Mouse (Mus musculus) limb, embryonic 15.5 days (tissue): ENCODE measurements around the gene Il10ra. TPM values are rescaled to one million over a fixed set of nuclear protein-coding genes. Genes with fewer than 3 reads are reported as not detected.

Source experiments
- ATAC-seq: fragments of 200-750 bp; cut with Nextera tagmentation; 2 replicates; pipeline ENCODE4 v1.8.0; 2017; ENCODE audit warnings: low read depth, moderate TSS enrichment; ENCODE audit not compliant: insufficient number of reproducible peaks, low FRiP score, low TSS enrichment
- H3K27ac ChIP-seq: fragments of 300-500 bp; sonication (generic); 2 replicates; pipeline ENCODE4 v1.5.1; 2015; ENCODE audit warnings: moderate library complexity, mild to moderate bottlenecking, inconsistent platforms
- H3K27me3 ChIP-seq: fragments of 300-500 bp; sonication (generic); 2 replicates; pipeline ENCODE4 v1.6.1; 2015; ENCODE audit warnings: inconsistent platforms
- H3K36me3 ChIP-seq: fragments of 300-500 bp; sonication (generic); 2 replicates; pipeline ENCODE4 v1.6.1; 2015; ENCODE audit warnings: inconsistent platforms
- H3K4me1 ChIP-seq: fragments of 300-500 bp; sonication (generic); 2 replicates; pipeline ENCODE4 v1.6.1; 2015; ENCODE audit warnings: inconsistent platforms
- H3K4me2 ChIP-seq: fragments of 300-500 bp; sonication (generic); 2 replicates; pipeline ENCODE4 v1.6.1; 2015; ENCODE audit warnings: mild to moderate bottlenecking, inconsistent platforms
- H3K4me3 ChIP-seq: fragments of 300-500 bp; sonication (generic); 2 replicates; pipeline ENCODE4 v1.5.1; 2015; ENCODE audit warnings: mild to moderate bottlenecking, inconsistent platforms
- H3K9ac ChIP-seq: fragments of 300-500 bp; sonication (generic); 2 replicates; pipeline ENCODE4 v1.6.1; 2015; ENCODE audit warnings: inconsistent platforms
- H3K9me3 ChIP-seq: fragments of 300-500 bp; sonication (generic); 2 replicates; pipeline ENCODE4 v1.6.1; 2016; ENCODE audit warnings: inconsistent platforms
- WGBS: fragments of 180-500 bp; shearing (Covaris S2); methylation state at CpG from one replicate; pipeline ENCODE4 v1.1.7; 2015; 5-methylcytosine and 5-hydroxymethylcytosine counted together
- microRNA-seq: library from miRNA; unstranded; fragments of <30 nt; microRNA quantifications from one replicate; pipeline ENCODE4, GENCODE M21; 2016
- polyA plus RNA-seq: library from polyadenylated mRNA; unstranded; fragments of >200 nt; fragmentation: Nextera tagmentation; extraction: Ambion mirVana; gene quantifications from 2 replicates; pipeline ENCODE4 v1.2.1, GENCODE M21; 2015

Gene Il10ra
- polyA plus RNA-seq, 1 experiment from 2014 or later = 1.4 TPM

DNA sequence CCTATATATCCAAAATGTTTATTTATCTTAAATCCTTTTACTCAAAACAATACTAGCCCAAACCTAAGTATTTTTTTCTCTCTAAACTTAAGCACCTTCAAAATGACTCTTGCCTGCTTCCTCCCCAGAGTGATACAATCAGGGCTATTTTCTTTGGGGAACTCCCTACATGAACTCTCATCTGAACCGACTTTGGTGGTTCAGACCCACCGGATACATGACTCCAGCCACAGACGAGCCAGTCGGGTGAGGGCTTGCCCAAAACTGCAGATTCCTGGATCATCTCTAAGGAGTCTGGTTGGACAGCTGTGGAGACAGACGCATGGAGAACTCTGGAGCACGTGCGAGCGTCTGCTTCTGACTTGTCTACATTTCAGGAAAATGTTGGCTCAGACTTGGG is 39.6 kb downstream of the Il10ra start:
- Histone ChIP-seq H3K27me3 (no peaks in the 10 kb centered on the region), H3K4me2 (no peak overlapping the region), H3K9me3 (no peaks in the 10 kb centered on the region), H3K4me3 (no peak overlapping the region), H3K27ac (no peak overlapping the region), H3K4me1 (no peaks in the 10 kb centered on the region), H3K9ac (no peak overlapping the region), H3K36me3 (no peaks in the 10 kb centered on the region)
- WGBS = 57% methylated on average over 8 of the region's 8 CpGs
- ATAC-seq = no peak

DNA sequence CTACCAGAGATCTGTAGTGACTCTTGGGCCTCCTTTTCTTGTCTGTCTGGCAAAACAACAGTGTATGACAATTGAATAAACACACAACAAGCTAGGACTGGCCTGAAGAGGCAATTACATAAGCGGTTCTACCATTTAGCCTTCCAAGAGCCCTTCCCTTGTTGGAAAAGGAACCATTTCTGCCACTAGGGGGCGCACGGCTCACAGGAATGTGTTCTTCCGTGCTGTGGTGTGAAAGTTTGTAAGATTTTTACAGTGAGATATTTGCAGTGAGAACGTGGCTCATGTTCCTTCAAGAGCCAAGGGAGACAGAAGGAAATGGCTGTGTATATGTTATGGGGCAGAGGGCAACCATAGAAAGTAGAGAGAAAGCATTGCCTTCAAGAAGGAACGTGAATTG is 47.4 kb downstream of the Il10ra start:
- H3K4me3 ChIP-seq = no peak overlapping the region
- no peaks in the 10 kb centered on the region for H3K27me3 ChIP-seq
- H3K4me1 ChIP-seq = no peaks in the 10 kb centered on the region
- ATAC-seq = no peak
- H3K9me3 ChIP-seq = no peaks in the 10 kb centered on the region
- WGBS = 12% methylated on average over 6 of the region's 6 CpGs
- no peak overlapping the region for H3K4me2 ChIP-seq
- no peak overlapping the region for H3K27ac ChIP-seq
- H3K36me3 ChIP-seq = no peaks in the 10 kb centered on the region
- H3K9ac ChIP-seq = no peak overlapping the region

DNA sequence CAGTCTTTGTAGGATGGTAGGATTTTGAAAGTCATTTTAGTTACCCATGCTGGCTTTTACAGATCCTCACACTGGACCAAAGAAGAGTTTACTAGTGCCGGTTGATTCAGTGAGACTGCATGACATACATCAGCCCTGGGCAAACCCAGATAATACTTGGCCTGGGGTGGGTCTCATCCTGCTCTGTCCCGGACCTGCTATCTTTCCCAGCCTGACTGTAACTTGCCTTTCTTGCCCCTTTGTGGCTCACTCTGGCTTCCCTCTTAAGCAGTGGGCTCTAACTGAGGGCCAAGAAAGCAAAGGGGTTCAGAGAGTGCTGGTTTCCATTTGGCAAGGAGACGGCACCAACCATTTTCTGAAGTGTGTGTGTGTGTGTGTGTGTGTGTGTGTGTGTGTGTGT is 49.3 kb downstream of the Il10ra start:
- no peaks in the 10 kb centered on the region for H3K4me1 ChIP-seq
- WGBS = 88% methylated on average over 3 of the region's 3 CpGs

DNA sequence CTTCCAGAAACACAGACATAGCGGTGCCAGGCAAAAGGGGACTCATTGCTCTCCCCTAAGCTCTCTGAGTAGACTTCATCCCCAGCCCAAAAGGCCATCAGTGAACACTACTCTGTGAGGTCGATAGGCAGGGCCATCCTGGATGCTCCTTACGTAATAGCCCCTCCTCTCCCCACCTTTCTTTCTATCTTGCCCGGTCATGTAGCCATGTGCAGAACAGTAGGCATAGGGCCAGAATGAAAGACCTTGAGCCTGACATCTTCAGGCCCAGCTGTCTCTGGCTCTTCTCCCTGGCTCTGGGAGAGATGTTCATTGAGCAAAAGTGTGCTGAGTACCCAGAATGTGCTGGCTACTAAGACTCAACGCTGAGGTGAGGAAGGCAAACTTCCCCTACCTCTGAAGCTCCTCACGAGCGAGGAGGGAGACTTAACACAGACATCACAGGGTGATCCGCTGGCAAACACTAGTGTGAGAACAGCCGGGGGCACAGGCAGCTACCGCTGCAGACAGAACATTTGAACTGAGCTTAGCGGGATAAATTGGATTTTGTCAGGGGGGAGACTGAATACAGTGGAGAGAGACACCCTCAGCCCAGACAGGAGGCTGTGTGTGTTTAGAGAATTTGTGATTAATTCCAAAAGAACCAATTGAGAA is 53.3 kb downstream of the Il10ra start:
- Histone ChIP-seq H3K36me3 (no peaks in the 10 kb centered on the region), H3K9ac (no peak overlapping the region), H3K27me3 (no peaks in the 10 kb centered on the region), H3K4me1 (no peaks in the 10 kb centered on the region), H3K27ac (no peak overlapping the region), H3K9me3 (no peaks in the 10 kb centered on the region), H3K4me3 (no peak overlapping the region), H3K4me2 (no peak overlapping the region)
- WGBS = 69% methylated on average over 11 of the region's 11 CpGs
- ATAC-seq = no peak

More for the DNA sequence above, 49.3 kb downstream of the Il10ra start:
- no peak for ATAC-seq
- Histone ChIP-seq H3K9ac (no peak overlapping the region), H3K9me3 (no peaks in the 10 kb centered on the region), H3K4me3 (no peak overlapping the region), H3K36me3 (no peaks in the 10 kb centered on the region), H3K27me3 (no peaks in the 10 kb centered on the region), H3K27ac (no peak overlapping the region), H3K4me2 (no peak overlapping the region)

DNA sequence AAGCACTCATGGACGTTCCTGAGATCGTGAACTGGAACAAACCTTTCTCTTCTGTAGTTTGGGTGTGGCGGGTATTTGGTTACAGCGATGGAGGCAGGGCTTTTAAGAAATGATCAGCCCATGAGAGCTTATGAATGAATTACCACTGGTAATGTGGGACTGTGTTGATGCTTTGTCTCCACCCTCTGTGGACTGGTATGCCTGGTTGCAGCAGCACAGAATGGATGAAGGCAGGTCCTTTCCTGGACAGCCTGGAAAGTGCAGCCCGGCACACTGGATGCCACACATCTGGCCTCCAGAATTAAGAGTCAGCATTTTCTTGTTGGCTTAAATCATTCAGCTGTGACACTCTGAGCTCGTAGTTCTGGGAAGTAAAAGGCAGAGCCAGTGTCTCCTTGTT is 56.9 kb downstream of the Il10ra start:
- H3K4me2 ChIP-seq = no peak overlapping the region
- H3K9ac ChIP-seq = no peak overlapping the region
- H3K9me3 ChIP-seq = no peaks in the 10 kb centered on the region
- no peak overlapping the region for H3K27ac ChIP-seq
- WGBS = 54% methylated on average over 6 of the region's 6 CpGs
- ATAC-seq = no peak
- H3K4me1 ChIP-seq = no peaks in the 10 kb centered on the region
- no peak overlapping the region for H3K4me3 ChIP-seq
- H3K36me3 ChIP-seq = no peaks in the 10 kb centered on the region
- H3K27me3 ChIP-seq = no peaks in the 10 kb centered on the region

DNA sequence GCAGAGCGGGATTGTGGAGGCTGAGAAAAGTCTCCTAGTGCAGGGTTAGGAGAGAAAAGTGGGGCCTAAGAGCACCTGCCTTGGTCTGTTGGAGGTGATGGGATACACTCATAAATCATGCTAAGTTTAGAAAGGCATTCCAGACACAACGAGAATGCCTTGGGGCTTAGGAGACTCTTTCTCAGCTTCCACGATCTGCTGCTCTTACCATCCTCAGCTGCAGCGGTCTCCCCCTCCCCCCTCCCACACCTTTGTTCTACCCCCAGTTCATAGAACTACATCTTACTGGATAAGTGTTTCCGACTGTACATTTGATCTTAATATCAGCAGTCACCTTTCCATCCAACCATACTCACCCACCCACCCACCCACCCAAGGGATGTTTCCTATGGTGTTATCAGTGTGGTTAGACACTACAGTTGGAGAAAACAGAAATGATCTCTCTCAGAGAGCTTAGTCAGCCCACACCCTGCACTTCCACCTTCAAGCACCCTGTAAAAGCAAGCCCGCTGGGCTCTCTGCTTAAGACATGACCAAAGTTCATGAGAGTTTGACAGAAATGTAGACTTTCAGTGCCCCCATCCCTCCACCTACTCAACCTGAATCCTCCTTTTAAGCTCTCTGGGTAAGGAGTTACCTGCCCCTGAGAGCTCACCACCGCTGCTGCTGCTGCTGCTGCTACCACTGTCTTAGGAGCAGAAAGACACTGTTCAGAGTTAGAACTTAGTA is 61.8 kb downstream of the Il10ra start:
- Histone ChIP-seq H3K27me3 (no peaks in the 10 kb centered on the region), H3K4me1 (0 out of 2 replicates have a peak, but pooled peaks cover 3% of the 10 kb centered on the region), H3K9me3 (no peaks in the 10 kb centered on the region), H3K27ac (no peak overlapping the region), H3K4me3 (no peak overlapping the region), H3K36me3 (no peaks in the 10 kb centered on the region), H3K4me2 (no peak overlapping the region), H3K9ac (no peak overlapping the region)
- WGBS = 54% methylated on average over 7 of the region's 7 CpGs
- no peak for ATAC-seq

DNA sequence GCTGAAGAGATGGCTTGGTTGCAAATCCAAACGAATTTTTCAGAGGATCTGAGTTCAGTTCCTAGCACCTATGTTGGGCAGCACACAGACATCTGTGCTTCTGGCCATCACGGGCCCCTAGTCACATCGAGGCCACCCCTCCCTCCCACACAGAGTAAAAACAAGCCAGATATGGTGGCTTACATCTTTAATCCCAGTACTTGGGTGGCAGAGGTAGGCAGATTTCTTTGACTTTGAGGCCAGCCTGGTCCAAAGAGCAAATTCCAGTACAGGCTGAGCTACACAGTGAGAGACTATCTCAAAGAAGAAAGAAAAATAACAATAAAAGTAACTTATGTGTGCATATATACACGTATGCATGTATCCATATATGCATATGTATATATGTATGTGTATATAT is 62.8 kb downstream of the Il10ra start:
- Histone ChIP-seq H3K4me1 (0 out of 2 replicates have a peak, but pooled peaks cover 3% of the 10 kb centered on the region), H3K27me3 (no peaks in the 10 kb centered on the region), H3K9me3 (no peaks in the 10 kb centered on the region), H3K4me2 (no peak overlapping the region), H3K9ac (no peak overlapping the region), H3K27ac (no peak overlapping the region), H3K36me3 (no peaks in the 10 kb centered on the region), H3K4me3 (no peak overlapping the region)
- ATAC-seq = no peak
- WGBS = 71% methylated on average over 4 of the region's 4 CpGs

DNA sequence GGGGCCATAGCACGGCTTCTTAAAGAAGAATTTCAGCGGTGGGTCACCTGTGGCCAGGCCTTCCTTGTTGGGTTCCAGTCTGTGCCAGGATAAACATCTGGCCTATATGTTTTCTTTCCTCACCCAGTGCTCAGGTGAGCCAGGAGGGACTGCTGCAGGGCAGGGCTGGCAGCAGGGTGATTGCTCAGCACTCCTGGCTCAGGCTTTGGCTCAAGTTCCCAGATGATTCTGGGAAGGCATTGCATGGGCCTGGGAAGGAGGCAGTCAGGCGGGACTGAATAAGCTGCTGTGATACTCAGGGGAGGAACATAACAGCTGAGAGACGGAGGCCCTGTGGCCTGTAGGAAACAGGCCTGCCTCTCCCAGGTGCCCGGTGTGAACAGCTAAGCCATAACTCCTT is 63.8 kb downstream of the Il10ra start:
- WGBS = 72% methylated on average over 5 of the region's 5 CpGs

More for the DNA sequence above, 63.8 kb downstream of the Il10ra start:
- H3K27me3 ChIP-seq = no peaks in the 10 kb centered on the region
- H3K36me3 ChIP-seq = no peaks in the 10 kb centered on the region
- no peak overlapping the region for H3K9ac ChIP-seq
- no peaks in the 10 kb centered on the region for H3K9me3 ChIP-seq
- H3K4me2 ChIP-seq = no peak overlapping the region
- 0 out of 2 replicates have a peak, but pooled peaks cover 3% of the 10 kb centered on the region for H3K4me1 ChIP-seq
- H3K4me3 ChIP-seq = no peak overlapping the region
- no peak overlapping the region for H3K27ac ChIP-seq
- ATAC-seq = no peak

Small RNAs within 50 kb of the gene (microRNA-seq; reads per million reads assigned to microRNA genes)
- not detected for gene Mir7086

Other genes starting within 250 kb of the Il10ra start
- gene Mpzl2, start 229.3 kb downstream of the Il10ra start, polyA plus RNA-seq = 41.0 and 46.0 TPM in 2 replicates
- gene Mpzl3, start 214.0 kb downstream of the Il10ra start, polyA plus RNA-seq = 13.9 and 16.3 TPM in 2 replicates
- gene Jaml, start 190.0 kb downstream of the Il10ra start, polyA plus RNA-seq = 0.37 and 0.63 TPM in 2 replicates
- 4.6 and 4.9 TPM in 2 replicates for gene Scn2b, start 151.4 kb downstream of the Il10ra start, polyA plus RNA-seq
- gene Scn4b, start 130.8 kb downstream of the Il10ra start, polyA plus RNA-seq = 0.46 and 0.86 TPM in 2 replicates
- 0.15 and 0.30 TPM in 2 replicates for gene BC049352, start 87.1 kb downstream of the Il10ra start, polyA plus RNA-seq
- 22.6 and 23.2 TPM in 2 replicates for gene Tmprss4, start 65.1 kb downstream of the Il10ra start, polyA plus RNA-seq
- gene Tmprss13, start 50.0 kb upstream of the Il10ra start, polyA plus RNA-seq = 14.6 and 14.7 TPM in 2 replicates
- 120 and 122 TPM in 2 replicates for gene Fxyd6, start 101.0 kb upstream of the Il10ra start, polyA plus RNA-seq
- gene Fxyd2, start 130.5 kb upstream of the Il10ra start, polyA plus RNA-seq = 3.0 and 4.7 TPM in 2 replicates
- gene Dscaml1, start 157.5 kb upstream of the Il10ra start, polyA plus RNA-seq = 0.23 and 0.31 TPM in 2 replicates